Mouse (Mus musculus): ENCODE measurements around the gene Krtap28-13. TPM values are rescaled to one million over a fixed set of nuclear protein-coding genes. Genes with fewer than 3 reads are reported as not detected.

Gene Krtap28-13
- not detected for polyA plus RNA-seq (2015; fragmentation: Illumina TruSeq; extraction: RNeasy Lipid Tissue Mini Kit (QIAGEN cat#74804); ENCODE audit: low read depth, low replicate concordance)

DNA sequence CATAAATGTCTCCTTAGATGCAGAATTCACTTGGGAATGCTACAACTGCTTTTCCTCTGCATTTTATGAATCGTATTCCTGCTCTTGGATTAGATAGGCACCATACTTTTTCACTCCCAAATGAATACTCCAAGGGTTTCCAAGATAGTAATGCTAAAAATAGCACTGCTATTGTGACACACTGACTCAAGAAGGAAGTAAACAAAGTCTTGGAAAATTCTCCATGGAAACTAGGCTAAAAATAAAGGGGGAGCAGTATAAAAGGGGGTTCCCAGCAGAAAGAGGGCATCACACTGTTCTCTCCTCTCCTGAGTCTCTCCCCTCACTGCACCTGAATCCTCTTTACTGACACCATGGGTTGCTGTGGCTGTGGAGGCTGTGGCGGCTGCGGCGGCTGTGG is at the start of gene Krtap28-13:
TSS of gene Krtap28-13 (plus strand) at position 288 of the 400 bp plus-strand sequence.

DNA sequence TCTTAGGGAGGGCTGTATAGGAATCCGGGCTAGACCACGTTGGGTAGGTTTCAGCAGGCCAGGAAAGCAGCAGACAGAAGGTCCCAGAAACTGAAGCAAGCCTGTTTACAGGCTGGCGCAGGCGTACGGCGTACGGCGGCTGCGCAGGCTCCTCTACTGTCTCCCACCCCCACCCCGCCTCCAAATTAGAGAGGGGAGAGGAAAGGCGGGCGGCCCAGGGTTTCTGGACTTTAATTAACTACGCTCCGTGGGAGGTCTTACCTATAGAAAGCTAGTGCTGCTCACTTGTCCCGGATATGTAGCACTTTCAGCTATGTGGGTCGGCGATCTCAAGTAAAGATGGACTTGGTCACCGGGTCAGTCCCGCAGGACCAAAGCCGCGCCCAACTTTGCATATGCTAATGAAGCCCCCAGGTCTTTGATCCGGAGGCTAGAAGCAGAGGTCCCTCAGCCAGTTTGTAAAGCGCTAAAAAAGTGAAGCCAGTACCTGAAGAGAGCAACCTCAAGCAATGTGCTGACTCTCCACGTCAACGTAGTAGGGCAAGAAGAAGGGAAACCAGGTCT is 22.5 kb upstream of the Krtap28-13 start, which contains the start of gene Slc19a3:
TSS of gene Slc19a3 (minus strand) at position 340 of the 564 bp plus-strand sequence.

GRCm38 (mm10) chr1:83042380-83042779 is 18.4 kb upstream of the Krtap28-13 start, which contains the start of gene Krtap28-10:
TSS of gene Krtap28-10 (minus strand) at chr1:83042480.

GRCm38 (mm10) chr1:83044882-83045427 is 15.8 kb upstream of the Krtap28-13 start, which contains the start of gene Gm47969:
TSS of gene Gm47969 (plus strand) at chr1:83044932.

DNA sequence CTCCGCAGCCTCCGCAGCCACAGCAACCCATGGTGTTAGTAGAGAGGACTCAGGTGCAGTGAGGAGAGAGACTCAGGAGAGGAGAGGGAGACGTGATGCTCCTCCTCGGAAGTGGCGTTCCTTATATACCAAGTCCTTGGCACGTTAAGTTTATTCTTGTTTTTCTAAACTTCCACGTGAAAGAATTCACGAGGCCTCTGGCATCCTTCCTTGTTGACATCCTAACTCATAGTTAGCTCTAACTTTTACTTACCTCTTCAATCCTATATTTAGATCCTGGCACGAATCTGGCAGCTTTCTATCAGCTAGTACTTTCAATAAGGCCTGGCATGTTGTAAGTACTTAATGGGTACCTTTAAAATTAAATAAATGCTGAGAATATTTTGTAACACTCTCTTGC is 1.5 kb upstream of the Krtap28-13 start, which contains the start of gene A030005K14Rik:
TSS of gene A030005K14Rik (minus strand) at position 101 of the 400 bp plus-strand sequence.

Other genes with a start within 250 kb of the Krtap28-13 start
- gene Agfg1, start 221.4 kb upstream of the Krtap28-13 start, polyA plus RNA-seq (2015; fragmentation: Illumina TruSeq; extraction: RNeasy Lipid Tissue Mini Kit (QIAGEN cat#74804); ENCODE audit: low read depth, low replicate concordance): 54.0 TPM
- gene A030005L19Rik, start 147.6 kb upstream of the Krtap28-13 start, polyA plus RNA-seq (2015; fragmentation: Illumina TruSeq; extraction: RNeasy Lipid Tissue Mini Kit (QIAGEN cat#74804); ENCODE audit: low read depth, low replicate concordance): not detected
- gene A030014E15Rik, start 136.0 kb upstream of the Krtap28-13 start, polyA plus RNA-seq (2015; fragmentation: Illumina TruSeq; extraction: RNeasy Lipid Tissue Mini Kit (QIAGEN cat#74804); ENCODE audit: low read depth, low replicate concordance): not detected
- not detected for gene Gm6217, start 129.5 kb upstream of the Krtap28-13 start, polyA plus RNA-seq (2015; fragmentation: Illumina TruSeq; extraction: RNeasy Lipid Tissue Mini Kit (QIAGEN cat#74804); ENCODE audit: low read depth, low replicate concordance)
- not detected for gene A030003K21Rik, start 117.5 kb upstream of the Krtap28-13 start, polyA plus RNA-seq (2015; fragmentation: Illumina TruSeq; extraction: RNeasy Lipid Tissue Mini Kit (QIAGEN cat#74804); ENCODE audit: low read depth, low replicate concordance)
- not detected for gene Gm7544, start 104.9 kb upstream of the Krtap28-13 start, polyA plus RNA-seq (2015; fragmentation: Illumina TruSeq; extraction: RNeasy Lipid Tissue Mini Kit (QIAGEN cat#74804); ENCODE audit: low read depth, low replicate concordance)
- gene Gm47955, start 100.6 kb upstream of the Krtap28-13 start, polyA plus RNA-seq (2015; fragmentation: Illumina TruSeq; extraction: RNeasy Lipid Tissue Mini Kit (QIAGEN cat#74804); ENCODE audit: low read depth, low replicate concordance): not detected
- gene Gm47959, start 60.4 kb upstream of the Krtap28-13 start, polyA plus RNA-seq (2015; fragmentation: Illumina TruSeq; extraction: RNeasy Lipid Tissue Mini Kit (QIAGEN cat#74804); ENCODE audit: low read depth, low replicate concordance): not detected
- 3.9 TPM for gene Slc19a3, start 22.5 kb upstream of the Krtap28-13 start, polyA plus RNA-seq (2015; fragmentation: Illumina TruSeq; extraction: RNeasy Lipid Tissue Mini Kit (QIAGEN cat#74804); ENCODE audit: low read depth, low replicate concordance)
- not detected for gene Krtap28-10, start 18.4 kb upstream of the Krtap28-13 start, polyA plus RNA-seq (2015; fragmentation: Illumina TruSeq; extraction: RNeasy Lipid Tissue Mini Kit (QIAGEN cat#74804); ENCODE audit: low read depth, low replicate concordance)
- not detected for gene Gm47969, start 16.0 kb upstream of the Krtap28-13 start, polyA plus RNA-seq (2015; fragmentation: Illumina TruSeq; extraction: RNeasy Lipid Tissue Mini Kit (QIAGEN cat#74804); ENCODE audit: low read depth, low replicate concordance)
- gene A030005K14Rik, start 1.6 kb upstream of the Krtap28-13 start, polyA plus RNA-seq (2015; fragmentation: Illumina TruSeq; extraction: RNeasy Lipid Tissue Mini Kit (QIAGEN cat#74804); ENCODE audit: low read depth, low replicate concordance): not detected
- not detected for gene Ccl20, start 55.8 kb downstream of the Krtap28-13 start, polyA plus RNA-seq (2015; fragmentation: Illumina TruSeq; extraction: RNeasy Lipid Tissue Mini Kit (QIAGEN cat#74804); ENCODE audit: low read depth, low replicate concordance)
- gene Daw1, start 98.8 kb downstream of the Krtap28-13 start, polyA plus RNA-seq (2015; fragmentation: Illumina TruSeq; extraction: RNeasy Lipid Tissue Mini Kit (QIAGEN cat#74804); ENCODE audit: low read depth, low replicate concordance): 1.00 TPM